Mouse (Mus musculus): ENCODE measurements at regions not wholly inside any gene's neighbourhood (a gene's known extent, or its start where the extent isn't known, plus 50 kb on each side); places are given as distances from the start of the nearest gene placed in this dataset.

- DNase-seq (ENCODE audit: low read depth, low spot score), result no peak
- no peaks in the 10 kb centered on the region for H3K27me3 ChIP-seq (ENCODE audit: control insufficient read depth, insufficient read depth, low read length, poor library complexity, severe bottlenecking)
- no peaks in the 10 kb centered on the region for H3K36me3 ChIP-seq (ENCODE audit: control insufficient read depth, insufficient read depth, low read length, poor library complexity, severe bottlenecking)
These were observed 53.8 kb upstream of the Coro2b start for GRCm38 (mm10) chr9:62590407-62591195.

GRCm38 (mm10) chr9:62591196-62591485 is 54.3 kb upstream of the Coro2b start:
- Histone ChIP-seq H3K36me3 (ENCODE audit: control insufficient read depth, insufficient read depth, low read length, poor library complexity, severe bottlenecking) (no peaks in the 10 kb centered on the region), H3K27me3 (ENCODE audit: control insufficient read depth, insufficient read depth, low read length, poor library complexity, severe bottlenecking) (no peaks in the 10 kb centered on the region)
- DNase-seq (ENCODE audit: low read depth, low spot score), result no peak

- H3K36me3 ChIP-seq (ENCODE audit: control insufficient read depth, insufficient read depth, low read length, poor library complexity, severe bottlenecking), result no peaks in the 10 kb centered on the region
- DNase-seq (ENCODE audit: low read depth, low spot score), result no peak
- H3K27me3 ChIP-seq (ENCODE audit: control insufficient read depth, insufficient read depth, low read length, poor library complexity, severe bottlenecking), result no peaks in the 10 kb centered on the region
These were observed 61.2 kb upstream of the Coro2b start for GRCm38 (mm10) chr9:62598056-62598455.

GRCm38 (mm10) chr9:62598956-62599355 is 62.1 kb upstream of the Coro2b start:
- no peak for DNase-seq (ENCODE audit: low read depth, low spot score)
- Histone ChIP-seq H3K27me3 (ENCODE audit: control insufficient read depth, insufficient read depth, low read length, poor library complexity, severe bottlenecking) (no peaks in the 10 kb centered on the region), H3K36me3 (ENCODE audit: control insufficient read depth, insufficient read depth, low read length, poor library complexity, severe bottlenecking) (no peaks in the 10 kb centered on the region)

- Histone ChIP-seq H3K27me3 (ENCODE audit: control insufficient read depth, insufficient read depth, low read length, poor library complexity, severe bottlenecking) (no peaks in the 10 kb centered on the region), H3K36me3 (ENCODE audit: control insufficient read depth, insufficient read depth, low read length, poor library complexity, severe bottlenecking) (no peaks in the 10 kb centered on the region)
- no peak for DNase-seq (ENCODE audit: low read depth, low spot score)
These were observed 67.1 kb upstream of the Itga11 start for GRCm38 (mm10) chr9:62610526-62610925.

- DNase-seq (ENCODE audit: low read depth, low spot score), result no peak
- Histone ChIP-seq H3K27me3 (ENCODE audit: control insufficient read depth, insufficient read depth, low read length, poor library complexity, severe bottlenecking) (no peaks in the 10 kb centered on the region), H3K36me3 (ENCODE audit: control insufficient read depth, insufficient read depth, low read length, poor library complexity, severe bottlenecking) (no peaks in the 10 kb centered on the region)
These were observed 66.2 kb upstream of the Itga11 start for GRCm38 (mm10) chr9:62611452-62611851.

- H3K36me3 ChIP-seq (ENCODE audit: control insufficient read depth, insufficient read depth, low read length, poor library complexity, severe bottlenecking), result no peaks in the 10 kb centered on the region
- no peaks in the 10 kb centered on the region for H3K27me3 ChIP-seq (ENCODE audit: control insufficient read depth, insufficient read depth, low read length, poor library complexity, severe bottlenecking)
- DNase-seq (ENCODE audit: low read depth, low spot score), result no peak
These were observed 64.6 kb upstream of the Itga11 start for GRCm38 (mm10) chr9:62613053-62613452.

GRCm38 (mm10) chr9:62613806-62614205 is 63.8 kb upstream of the Itga11 start:
- no peak for DNase-seq (ENCODE audit: low read depth, low spot score)
- no peaks in the 10 kb centered on the region for H3K36me3 ChIP-seq (ENCODE audit: control insufficient read depth, insufficient read depth, low read length, poor library complexity, severe bottlenecking)
- H3K27me3 ChIP-seq (ENCODE audit: control insufficient read depth, insufficient read depth, low read length, poor library complexity, severe bottlenecking), result no peaks in the 10 kb centered on the region

- H3K27me3 ChIP-seq (ENCODE audit: control insufficient read depth, insufficient read depth, low read length, poor library complexity, severe bottlenecking), result no peaks in the 10 kb centered on the region
- H3K36me3 ChIP-seq (ENCODE audit: control insufficient read depth, insufficient read depth, low read length, poor library complexity, severe bottlenecking), result no peaks in the 10 kb centered on the region
- no peak for DNase-seq (ENCODE audit: low read depth, low spot score)
These were observed 62.7 kb upstream of the Itga11 start for GRCm38 (mm10) chr9:62614950-62615349.

GRCm38 (mm10) chr9:62615799-62616198 is 61.8 kb upstream of the Itga11 start:
- no peaks in the 10 kb centered on the region for H3K36me3 ChIP-seq (ENCODE audit: control insufficient read depth, insufficient read depth, low read length, poor library complexity, severe bottlenecking)
- DNase-seq (ENCODE audit: low read depth, low spot score), result no peak
- no peaks in the 10 kb centered on the region for H3K27me3 ChIP-seq (ENCODE audit: control insufficient read depth, insufficient read depth, low read length, poor library complexity, severe bottlenecking)

- H3K36me3 ChIP-seq (ENCODE audit: control insufficient read depth, insufficient read depth, low read length, poor library complexity, severe bottlenecking), result no peaks in the 10 kb centered on the region
- H3K27me3 ChIP-seq (ENCODE audit: control insufficient read depth, insufficient read depth, low read length, poor library complexity, severe bottlenecking), result no peaks in the 10 kb centered on the region
- no peak for DNase-seq (ENCODE audit: low read depth, low spot score)
These were observed 58.6 kb upstream of the Itga11 start for GRCm38 (mm10) chr9:62618994-62619393.

- Histone ChIP-seq H3K36me3 (ENCODE audit: control insufficient read depth, insufficient read depth, low read length, poor library complexity, severe bottlenecking) (no peaks in the 10 kb centered on the region), H3K27me3 (ENCODE audit: control insufficient read depth, insufficient read depth, low read length, poor library complexity, severe bottlenecking) (no peaks in the 10 kb centered on the region)
- no peak for DNase-seq (ENCODE audit: low read depth, low spot score)
These were observed 56.7 kb upstream of the Itga11 start for GRCm38 (mm10) chr9:62620901-62621445.

GRCm38 (mm10) chr9:62622106-62622505 is 55.5 kb upstream of the Itga11 start:
- Histone ChIP-seq H3K36me3 (ENCODE audit: control insufficient read depth, insufficient read depth, low read length, poor library complexity, severe bottlenecking) (no peaks in the 10 kb centered on the region), H3K27me3 (ENCODE audit: control insufficient read depth, insufficient read depth, low read length, poor library complexity, severe bottlenecking) (no peaks in the 10 kb centered on the region)
- DNase-seq (ENCODE audit: low read depth, low spot score), result peak; percentile 7

GRCm38 (mm10) chr9:62624562-62625044 is 53.0 kb upstream of the Itga11 start:
- no peaks in the 10 kb centered on the region for H3K27me3 ChIP-seq (ENCODE audit: control insufficient read depth, insufficient read depth, low read length, poor library complexity, severe bottlenecking)
- DNase-seq (ENCODE audit: low read depth, low spot score), result no peak

GRCm38 (mm10) chr9:62627071-62628000 is 50.3 kb upstream of the Itga11 start:
- Histone ChIP-seq H3K36me3 (ENCODE audit: control insufficient read depth, insufficient read depth, low read length, poor library complexity, severe bottlenecking) (no peaks in the 10 kb centered on the region), H3K27me3 (ENCODE audit: control insufficient read depth, insufficient read depth, low read length, poor library complexity, severe bottlenecking) (no peaks in the 10 kb centered on the region)
- no peak for DNase-seq (ENCODE audit: low read depth, low spot score)

More at GRCm38 (mm10) chr9:62624562-62625044, 53.0 kb upstream of the Itga11 start:
- H3K36me3 ChIP-seq (ENCODE audit: control insufficient read depth, insufficient read depth, low read length, poor library complexity, severe bottlenecking), result no peaks in the 10 kb centered on the region

Measured in splenic B cell, adult 2 months (primary cell).